Mouse (Mus musculus): ENCODE data around the gene Cdk6. TPM values are rescaled to one million over a fixed set of nuclear protein-coding genes. Genes with fewer than 3 reads are reported as not detected.
"Not testable (repeated sequence)": the region's sequence is repeated elsewhere in the genome, so short reads cannot be mapped to it uniquely, and the experiment has no call there.

Gene Cdk6
- polyA plus RNA-seq, 1 experiment from 2014 or later = 14.1 TPM

GRCm38 (mm10) chr5:3521741-3522140 lies 180.5 kb downstream of the Cdk6 start:
- H3K4me1 ChIP-seq (ENCODE audit: control insufficient read depth, insufficient read depth, low read length) = no peaks in the 10 kb centered on the region
- H3K27me3 ChIP-seq (ENCODE audit: control insufficient read depth, insufficient read depth, low read length) = no peaks in the 10 kb centered on the region
- H3K27ac ChIP-seq (ENCODE audit: low read depth, low read length) = no peak overlapping the region
- H3K9me3 ChIP-seq (ENCODE audit: control insufficient read depth, low read length) = no peaks in the 10 kb centered on the region
- H3K4me2 ChIP-seq (ENCODE audit: low read depth) = no peak overlapping the region
- WGBS = 90% methylated on average over 12 of the region's 12 CpGs
- no peak for ATAC-seq (ENCODE audit: insufficient read depth, low FRiP score, low TSS enrichment)
- no peak overlapping the region for H3K9ac ChIP-seq (ENCODE audit: low read length)
- DNase-seq (ENCODE audit: low spot score) = no peak
- H3K4me3 ChIP-seq (ENCODE audit: low read depth, low read length) = no peak overlapping the region
- H3K36me3 ChIP-seq (ENCODE audit: control insufficient read depth, insufficient read depth, low read length) = no peaks in the 10 kb centered on the region

GRCm38 (mm10) chr5:3522826-3523225 lies 181.5 kb downstream of the Cdk6 start:
- no peaks in the 10 kb centered on the region for H3K4me1 ChIP-seq (ENCODE audit: control insufficient read depth, insufficient read depth, low read length)
- H3K4me2 ChIP-seq (ENCODE audit: low read depth) = no peak overlapping the region
- no peak overlapping the region for H3K27ac ChIP-seq (ENCODE audit: low read depth, low read length)
- no peak overlapping the region for H3K4me3 ChIP-seq (ENCODE audit: low read depth, low read length)
- H3K27me3 ChIP-seq (ENCODE audit: control insufficient read depth, insufficient read depth, low read length) = no peaks in the 10 kb centered on the region
- DNase-seq (ENCODE audit: low spot score) = no peak
- no peak for ATAC-seq (ENCODE audit: insufficient read depth, low FRiP score, low TSS enrichment)
- no peaks in the 10 kb centered on the region for H3K36me3 ChIP-seq (ENCODE audit: control insufficient read depth, insufficient read depth, low read length)
- no peak overlapping the region for H3K9ac ChIP-seq (ENCODE audit: low read length)
- no peaks in the 10 kb centered on the region for H3K9me3 ChIP-seq (ENCODE audit: control insufficient read depth, low read length)
- 91% methylated on average over 10 of the region's 10 CpGs for WGBS

GRCm38 (mm10) chr5:3527041-3527691 lies 185.9 kb downstream of the Cdk6 start:
- Histone ChIP-seq H3K36me3 (ENCODE audit: control insufficient read depth, insufficient read depth, low read length) (no peaks in the 10 kb centered on the region), H3K4me3 (ENCODE audit: low read depth, low read length) (no peak overlapping the region), H3K9ac (ENCODE audit: low read length) (no peak overlapping the region), H3K27ac (ENCODE audit: low read depth, low read length) (no peak overlapping the region), H3K9me3 (ENCODE audit: control insufficient read depth, low read length) (no peaks in the 10 kb centered on the region), H3K4me2 (ENCODE audit: low read depth) (no peak overlapping the region), H3K27me3 (ENCODE audit: control insufficient read depth, insufficient read depth, low read length) (no peaks in the 10 kb centered on the region), H3K4me1 (ENCODE audit: control insufficient read depth, insufficient read depth, low read length) (no peaks in the 10 kb centered on the region)
- 34% methylated on average over 5 of the region's 5 CpGs for WGBS
- ATAC-seq (ENCODE audit: insufficient read depth, low FRiP score, low TSS enrichment) = no peak; the same call in 1 of the 2 replicates
- DNase-seq (ENCODE audit: low spot score) = peak; percentile 43

- Histone ChIP-seq H3K27me3 (ENCODE audit: control insufficient read depth, insufficient read depth, low read length) (no peaks in the 10 kb centered on the region), H3K9ac (ENCODE audit: low read length) (no peak overlapping the region), H3K27ac (ENCODE audit: low read depth, low read length) (no peak overlapping the region), H3K4me3 (ENCODE audit: low read depth, low read length) (no peak overlapping the region), H3K9me3 (ENCODE audit: control insufficient read depth, low read length) (no peaks in the 10 kb centered on the region), H3K4me1 (ENCODE audit: control insufficient read depth, insufficient read depth, low read length) (no peaks in the 10 kb centered on the region), H3K4me2 (ENCODE audit: low read depth) (no peak overlapping the region), H3K36me3 (ENCODE audit: control insufficient read depth, insufficient read depth, low read length) (no peaks in the 10 kb centered on the region)
- ATAC-seq (ENCODE audit: insufficient read depth, low FRiP score, low TSS enrichment) (no peak), DNase-seq (ENCODE audit: low spot score) (no peak)
- WGBS = 80% methylated on average over 10 of the region's 10 CpGs
Observed at GRCm38 (mm10) chr5:3529585-3530189, 188.4 kb downstream of the Cdk6 start.

- not testable (repeated sequence) for H3K4me3 ChIP-seq (ENCODE audit: low read depth, low read length); H3K9ac ChIP-seq (ENCODE audit: low read length); H3K4me1 ChIP-seq (ENCODE audit: control insufficient read depth, insufficient read depth, low read length); ATAC-seq (ENCODE audit: insufficient read depth, low FRiP score, low TSS enrichment); DNase-seq (ENCODE audit: low spot score); H3K27me3 ChIP-seq (ENCODE audit: control insufficient read depth, insufficient read depth, low read length); H3K27ac ChIP-seq (ENCODE audit: low read depth, low read length); H3K9me3 ChIP-seq (ENCODE audit: control insufficient read depth, low read length); H3K4me2 ChIP-seq (ENCODE audit: low read depth); H3K36me3 ChIP-seq (ENCODE audit: control insufficient read depth, insufficient read depth, low read length)
Observed at GRCm38 (mm10) chr5:3532048-3532447, 190.8 kb downstream of the Cdk6 start.

- DNase-seq (ENCODE audit: low spot score) (no peak), ATAC-seq (ENCODE audit: insufficient read depth, low FRiP score, low TSS enrichment) (no peak)
- Histone ChIP-seq H3K4me2 (ENCODE audit: low read depth) (no peak overlapping the region), H3K27ac (ENCODE audit: low read depth, low read length) (no peak overlapping the region), H3K27me3 (ENCODE audit: control insufficient read depth, insufficient read depth, low read length) (no peaks in the 10 kb centered on the region), H3K9ac (ENCODE audit: low read length) (no peak overlapping the region), H3K36me3 (ENCODE audit: control insufficient read depth, insufficient read depth, low read length) (no peaks in the 10 kb centered on the region), H3K9me3 (ENCODE audit: control insufficient read depth, low read length) (no peaks in the 10 kb centered on the region), H3K4me1 (ENCODE audit: control insufficient read depth, insufficient read depth, low read length) (no peaks in the 10 kb centered on the region), H3K4me3 (ENCODE audit: low read depth, low read length) (no peak overlapping the region)
- WGBS = 73% methylated on average over 3 of the region's 3 CpGs
Observed at GRCm38 (mm10) chr5:3536592-3537212, 195.4 kb downstream of the Cdk6 start.

GRCm38 (mm10) chr5:3538505-3539472 lies 197.5 kb downstream of the Cdk6 start:
- no peaks in the 10 kb centered on the region for H3K4me1 ChIP-seq (ENCODE audit: control insufficient read depth, insufficient read depth, low read length)
- WGBS = 68% methylated on average over 11 of the region's 11 CpGs
- no peak overlapping the region for H3K4me3 ChIP-seq (ENCODE audit: low read depth, low read length)
- no peaks in the 10 kb centered on the region for H3K27me3 ChIP-seq (ENCODE audit: control insufficient read depth, insufficient read depth, low read length)
- H3K9me3 ChIP-seq (ENCODE audit: control insufficient read depth, low read length) = no peaks in the 10 kb centered on the region
- no peak for DNase-seq (ENCODE audit: low spot score)
- H3K9ac ChIP-seq (ENCODE audit: low read length) = no peak overlapping the region
- H3K4me2 ChIP-seq (ENCODE audit: low read depth) = no peak overlapping the region
- no peak overlapping the region for H3K27ac ChIP-seq (ENCODE audit: low read depth, low read length)
- no peak for ATAC-seq (ENCODE audit: insufficient read depth, low FRiP score, low TSS enrichment)
- H3K36me3 ChIP-seq (ENCODE audit: control insufficient read depth, insufficient read depth, low read length) = no peaks in the 10 kb centered on the region

- Histone ChIP-seq H3K9me3 (ENCODE audit: control insufficient read depth, low read length) (no peaks in the 10 kb centered on the region), H3K9ac (ENCODE audit: low read length) (no peak overlapping the region), H3K4me3 (ENCODE audit: low read depth, low read length) (no peak overlapping the region), H3K4me1 (ENCODE audit: control insufficient read depth, insufficient read depth, low read length) (peaks cover 9% of the 10 kb centered on the region; the same call in 1 of the 2 replicates), H3K27me3 (ENCODE audit: control insufficient read depth, insufficient read depth, low read length) (no peaks in the 10 kb centered on the region), H3K36me3 (ENCODE audit: control insufficient read depth, insufficient read depth, low read length) (no peaks in the 10 kb centered on the region), H3K27ac (ENCODE audit: low read depth, low read length) (no peak overlapping the region), H3K4me2 (ENCODE audit: low read depth) (no peak overlapping the region)
- no peak for ATAC-seq (ENCODE audit: insufficient read depth, low FRiP score, low TSS enrichment)
- 75% methylated on average over 6 of the region's 6 CpGs for WGBS
- DNase-seq (ENCODE audit: low spot score) = no peak
Observed at GRCm38 (mm10) chr5:3541871-3542270, 200.6 kb downstream of the Cdk6 start.
